Mouse (Mus musculus): ENCODE data around the gene Snrpb2.
A peak's percentile ranks its signal among the peaks of the same experiment; 100 is the strongest.

Snrpb2 gene

GRCm38 (mm10) chr2:143062812-143063792 is at the start of gene Snrpb2:
Gene Snrpb2, plus strand, starts transcription at chr2:143063039.
- peak; percentile 88 for DNase-seq (ENCODE audit: low spot score)

- DNase-seq (ENCODE audit: low spot score) = no peak
Measured at GRCm38 (mm10) chr2:143013057-143013456, 49.8 kb upstream of the Snrpb2 start.

- DNase-seq (ENCODE audit: low spot score) = no peak
Measured at GRCm38 (mm10) chr2:143018084-143018483, 44.8 kb upstream of the Snrpb2 start.

DNA sequence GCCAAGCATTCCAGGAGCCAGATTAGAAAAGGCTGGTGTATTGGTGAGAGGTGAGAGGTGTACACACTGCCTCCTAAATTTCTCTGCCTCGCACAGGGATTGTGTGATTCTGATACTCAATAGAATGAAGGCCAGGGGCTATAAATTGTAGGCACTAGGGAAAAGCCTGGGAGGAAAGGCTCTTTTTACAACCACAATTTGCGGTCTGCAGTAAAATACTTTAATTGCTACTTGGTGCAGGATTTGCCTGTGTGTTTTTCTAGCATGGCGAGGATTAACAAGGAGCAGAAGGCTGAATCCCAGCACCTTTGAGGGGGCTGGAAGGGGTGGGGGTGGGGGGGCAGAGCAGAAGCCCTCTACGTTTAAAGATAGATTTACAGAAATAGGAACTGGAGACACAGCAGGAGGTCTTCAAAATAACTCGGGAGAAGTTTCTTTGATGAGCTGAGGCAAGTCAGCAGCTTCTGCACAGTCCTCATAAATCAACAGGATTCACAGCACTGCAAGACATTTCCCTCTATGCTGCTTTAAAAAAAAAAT is 44.2 kb upstream of the Snrpb2 start:
- no peak for DNase-seq (ENCODE audit: low spot score)

DNA sequence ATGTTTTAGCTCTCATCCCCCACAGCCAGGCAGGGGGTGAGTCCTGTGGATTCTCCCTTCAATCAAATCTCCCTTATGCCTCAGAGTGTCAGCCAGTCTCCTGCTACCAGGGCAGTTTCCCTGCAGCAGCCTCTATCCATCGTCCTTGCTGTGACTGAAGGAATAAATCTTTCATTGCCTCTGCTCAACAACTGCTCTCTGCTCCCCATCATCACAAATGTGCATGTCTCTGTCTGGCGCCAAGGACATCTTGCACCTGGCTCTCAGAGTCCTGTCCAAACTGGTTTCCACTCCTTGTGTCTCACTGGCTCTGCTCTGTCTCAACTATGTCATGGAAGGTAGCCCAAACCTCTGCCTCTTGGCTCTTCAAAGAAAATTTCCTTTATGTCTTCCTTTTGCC is 43.1 kb upstream of the Snrpb2 start:
- no peak for DNase-seq (ENCODE audit: low spot score)

- no peak for DNase-seq (ENCODE audit: low spot score)
Measured at GRCm38 (mm10) chr2:143023331-143023730, 39.5 kb upstream of the Snrpb2 start.

DNA sequence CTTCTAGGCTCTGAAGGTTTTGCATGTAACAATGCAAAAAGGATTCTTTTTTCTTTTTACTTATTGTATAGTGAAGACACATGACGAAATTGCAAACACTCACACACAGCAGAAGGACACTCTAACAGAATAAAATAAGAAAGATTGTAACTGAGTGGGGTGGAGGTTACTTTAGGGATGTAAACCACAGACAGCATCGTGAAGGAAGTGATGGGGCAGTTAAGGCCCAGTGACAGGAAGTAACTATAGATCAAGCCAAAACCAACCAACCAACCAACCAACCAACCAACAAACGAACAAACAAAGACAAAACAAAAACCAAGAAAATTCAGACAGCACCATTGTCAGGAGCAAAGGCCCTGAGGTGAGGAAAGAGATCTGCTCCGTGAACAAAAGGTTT is 38.6 kb upstream of the Snrpb2 start:
- no peak for DNase-seq (ENCODE audit: low spot score)

DNA sequence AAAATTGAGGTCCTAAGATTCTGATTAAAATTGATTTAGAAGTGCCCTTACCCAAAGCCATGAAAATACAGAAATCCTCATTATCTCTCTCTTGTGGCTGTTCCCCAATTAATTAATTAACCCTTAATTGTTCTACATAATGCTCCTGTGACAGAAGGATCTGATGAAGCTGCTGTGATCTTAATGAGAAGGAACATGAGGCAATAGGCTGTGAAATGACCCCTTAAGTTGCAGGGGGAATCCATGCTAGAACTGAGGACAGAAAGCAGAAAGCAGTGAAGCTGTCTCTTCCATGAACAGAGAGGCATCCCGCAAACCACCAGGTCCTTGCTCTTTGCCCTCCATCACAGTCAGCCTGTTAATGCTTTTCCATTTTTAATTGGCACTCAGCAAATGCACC is 31.6 kb upstream of the Snrpb2 start:
- DNase-seq (ENCODE audit: low spot score) = no peak

DNA sequence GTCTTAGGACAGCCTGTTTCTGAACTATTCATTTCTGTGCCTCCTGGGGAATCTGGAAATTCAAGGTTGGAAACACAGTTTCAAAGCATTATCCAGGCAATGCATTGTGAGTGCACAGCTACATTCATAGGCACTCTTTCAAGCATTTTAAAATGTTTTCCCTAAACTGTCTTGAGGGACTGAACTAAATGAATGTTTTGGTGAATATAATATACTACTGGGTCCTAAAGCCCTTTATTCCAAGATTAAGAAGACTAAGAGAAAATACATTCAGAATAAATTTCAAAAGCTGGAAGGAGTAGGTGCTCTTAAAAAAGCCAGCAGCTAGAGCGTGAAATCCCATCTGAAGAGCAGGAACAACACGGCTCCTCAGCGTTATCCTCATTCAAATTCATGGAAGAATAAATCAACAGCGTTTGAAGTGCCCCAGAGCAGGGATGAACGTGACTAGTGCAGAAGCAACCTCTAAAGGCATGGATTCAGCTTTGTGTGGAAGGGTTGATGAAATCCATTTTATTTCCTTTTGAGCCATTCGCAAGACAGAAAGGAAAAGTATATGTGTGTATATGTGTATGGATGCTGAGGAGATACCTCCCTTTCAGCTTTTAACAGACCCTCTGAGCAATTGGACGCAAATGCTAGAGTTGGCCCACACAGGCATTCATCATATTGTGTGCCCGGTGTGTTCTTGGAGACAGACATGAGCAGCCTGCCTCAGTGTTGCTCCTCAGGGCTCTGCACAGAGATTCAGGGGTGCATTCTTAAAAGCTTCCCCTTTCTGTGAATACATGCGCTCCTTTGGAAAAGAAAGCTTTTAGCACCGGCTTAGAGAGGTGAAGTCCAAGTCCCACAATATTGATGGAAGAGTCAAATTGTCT is 30.2 kb upstream of the Snrpb2 start:
- no peak for DNase-seq (ENCODE audit: low spot score)

GRCm38 (mm10) chr2:143034350-143035085 is 28.3 kb upstream of the Snrpb2 start:
- no peak for DNase-seq (ENCODE audit: low spot score)

- DNase-seq (ENCODE audit: low spot score) = no peak
Measured at GRCm38 (mm10) chr2:143035086-143035593, 27.7 kb upstream of the Snrpb2 start.

DNA sequence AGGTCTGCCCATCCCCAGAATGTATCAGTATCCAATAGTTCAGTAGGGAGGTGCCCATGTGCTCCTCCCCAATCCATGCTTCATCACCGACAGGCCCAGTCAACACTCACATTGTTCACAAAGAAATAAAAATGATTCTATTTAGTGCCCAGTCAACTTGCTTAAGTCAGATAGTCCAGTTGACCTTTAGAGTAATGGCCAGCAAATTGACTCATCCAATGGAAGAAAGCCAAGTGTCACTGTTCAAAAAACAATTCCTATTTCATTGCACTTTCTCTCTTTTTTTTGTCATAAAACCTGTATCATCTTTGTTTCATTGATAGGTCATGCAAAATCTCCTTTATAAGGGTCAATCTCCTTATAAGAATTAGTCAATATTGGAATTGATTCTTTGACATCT is 21.2 kb upstream of the Snrpb2 start:
- no peak for DNase-seq (ENCODE audit: low spot score)

GRCm38 (mm10) chr2:143055251-143055650 is 7.6 kb upstream of the Snrpb2 start:
- no peak for DNase-seq (ENCODE audit: low spot score)

DNA sequence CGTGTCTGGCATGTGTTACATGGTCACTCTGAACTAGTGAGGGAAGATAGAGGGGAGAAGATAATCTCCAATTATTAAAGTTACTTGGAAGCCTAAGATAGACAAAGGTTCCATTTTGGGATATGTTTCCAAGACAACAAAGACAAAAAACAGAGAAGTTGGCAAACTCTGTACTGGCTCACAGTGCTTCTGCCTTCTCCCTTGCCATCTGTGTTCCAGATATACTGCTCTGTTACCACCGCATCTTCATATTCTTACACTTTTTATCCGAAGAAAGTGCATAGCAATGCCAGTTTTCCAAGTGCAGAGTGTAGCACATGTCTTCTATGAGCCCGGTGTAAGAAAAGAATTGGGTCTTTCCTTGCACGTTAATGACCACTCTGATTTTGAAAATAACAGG is 6.1 kb upstream of the Snrpb2 start:
- DNase-seq (ENCODE audit: low spot score) = no peak

DNA sequence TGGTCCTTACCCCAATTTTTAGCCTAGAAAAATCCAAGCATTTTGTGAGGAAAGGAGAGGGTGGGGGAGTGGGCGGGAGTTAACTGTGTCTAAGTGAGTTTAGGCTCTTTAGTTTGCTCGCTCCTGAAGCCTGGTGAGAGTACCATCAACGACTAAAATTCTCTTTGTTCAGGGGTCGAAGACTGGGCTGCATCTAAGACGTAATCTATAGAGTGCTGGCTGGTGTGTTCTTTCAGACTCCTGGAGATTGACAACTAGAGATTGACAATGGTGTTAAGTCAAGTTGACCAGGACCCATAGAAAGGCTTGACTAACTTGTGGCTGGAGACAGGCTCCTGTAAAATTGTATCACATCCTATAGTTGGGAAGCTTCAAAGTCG is 417 bp upstream of the Snrpb2 start:
- no peak for DNase-seq (ENCODE audit: low spot score)

DNA sequence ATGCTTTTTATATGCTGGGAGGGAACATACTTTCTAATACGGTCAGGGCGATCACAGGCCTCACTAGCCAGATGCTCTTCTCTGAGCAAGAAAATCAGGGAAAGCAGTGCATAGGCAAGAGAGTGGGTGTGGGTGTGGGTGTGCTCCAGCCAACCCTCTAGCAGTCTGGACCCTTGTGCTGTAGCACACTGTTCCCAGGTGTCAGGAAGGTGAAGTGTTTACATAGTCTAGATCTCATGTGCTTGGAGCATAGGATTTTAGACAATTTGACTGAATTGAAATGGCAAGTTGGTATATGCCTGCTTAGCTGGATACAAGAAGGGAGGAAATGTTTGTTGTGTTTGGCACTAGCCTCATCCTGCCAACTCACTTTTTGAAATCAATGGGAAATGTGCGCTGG is 3.1 kb downstream of the Snrpb2 start:
- peak; percentile 1 for DNase-seq (ENCODE audit: low spot score)

DNA sequence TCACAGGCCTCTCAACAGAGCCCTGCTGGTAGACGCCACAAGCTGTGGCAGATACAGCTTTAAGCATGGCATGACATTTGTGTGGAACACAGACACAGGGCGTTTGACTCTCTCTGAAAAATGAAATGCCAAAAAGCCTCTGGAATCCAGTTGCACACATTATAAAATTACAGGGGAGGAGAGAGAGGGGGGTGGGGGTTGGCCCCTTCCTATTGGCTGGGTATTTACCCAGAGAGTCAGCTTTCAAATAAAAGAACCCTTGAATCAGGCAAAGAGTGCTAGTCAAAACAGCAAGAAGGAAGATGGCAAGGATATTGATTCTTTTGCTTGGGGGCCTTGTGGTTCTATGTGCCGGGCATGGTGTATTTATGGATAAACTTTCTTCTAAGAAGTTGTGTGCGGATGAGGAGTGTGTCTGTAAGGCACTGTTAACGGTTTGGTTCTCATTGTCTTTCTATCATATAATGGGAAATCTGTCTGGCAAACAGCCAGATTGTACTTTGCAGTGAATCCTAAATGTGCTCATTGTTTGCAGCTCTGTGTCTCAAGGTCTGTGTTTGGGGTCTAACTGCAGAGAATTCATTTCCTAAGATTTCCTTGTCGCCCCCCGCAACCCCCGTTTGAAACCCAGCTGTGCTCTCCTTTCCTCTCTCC is 15.5 kb downstream of the Snrpb2 start, which contains the start of gene Otor:
Otor (plus strand) TSS at position 276 of the 654 bp plus-strand sequence.
- DNase-seq (ENCODE audit: low spot score) = no peak

GRCm38 (mm10) chr2:143081693-143082092 is 18.9 kb downstream of the Snrpb2 start:
- DNase-seq (ENCODE audit: low spot score) = peak; percentile 11

- no peak for DNase-seq (ENCODE audit: low spot score)
Measured at GRCm38 (mm10) chr2:143084852-143085397, 22.1 kb downstream of the Snrpb2 start.

DNA sequence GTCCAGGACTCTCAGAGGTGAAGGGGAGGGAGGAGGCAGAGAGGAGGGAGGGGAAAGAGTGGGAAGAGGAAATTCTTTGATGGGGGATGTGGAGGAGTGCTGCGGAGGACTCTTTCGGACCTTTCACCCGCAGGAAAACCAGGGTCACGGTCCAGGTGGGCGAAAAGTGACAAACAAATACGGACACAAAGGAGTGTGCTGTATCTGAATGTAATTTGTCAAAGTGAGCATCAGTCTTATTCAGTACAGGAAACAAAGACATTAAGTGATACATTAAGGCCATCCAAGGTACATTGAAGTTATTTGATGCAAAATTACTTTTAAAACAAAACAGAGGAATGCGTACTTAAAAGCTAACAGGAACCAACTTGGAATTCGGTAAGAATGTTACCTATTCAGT is 27.0 kb downstream of the Snrpb2 start:
- no peak for DNase-seq (ENCODE audit: low spot score)

GRCm38 (mm10) chr2:143093726-143094125 is 30.9 kb downstream of the Snrpb2 start:
- peak; percentile 24 for DNase-seq (ENCODE audit: low spot score)

All from lung, postnatal 25 days (tissue).